Mouse (Mus musculus) testis, adult 2 months (tissue): ENCODE measurements around the gene Dhx36.

Experiments
- CTCF ChIP-seq: fragments of 200-500 bp; IDR thresholded peaks from 2 replicates; pipeline ENCODE4 v1.5.1; 2012; ENCODE audit warnings: low read depth, mild to moderate bottlenecking, inconsistent platforms, low read length, moderate library complexity; ENCODE audit not compliant: control insufficient read depth, insufficient read depth, insufficient replicate concordance
- POLR2A ChIP-seq: fragments of 200-500 bp; IDR thresholded peaks from 2 replicates; pipeline ENCODE4 v1.6.1; 2012; ENCODE audit warnings: low read depth, mild to moderate bottlenecking, inconsistent platforms, low read length, moderate library complexity; ENCODE audit not compliant: control insufficient read depth

GRCm38 (mm10) chr3:62458284-62459013 lies 48.4 kb downstream of the Dhx36 start:
- peak; percentile 47; the same call in 1 of the 2 replicates for TF ChIP-seq CTCF
- TF ChIP-seq POLR2A = no peak
